Mouse (Mus musculus) liver, embryonic 14.5 days (tissue): ENCODE data around the gene Commd7.

Experiments
- CTCF ChIP-seq: IDR thresholded peaks from 2 replicates; pipeline ENCODE4 v1.5.1; 2016; ENCODE audit warnings: antibody characterized with exemption, low read depth, control low read depth
- EP300 ChIP-seq: IDR thresholded peaks from 2 replicates; pipeline ENCODE4 v1.6.1; 2016; ENCODE audit warnings: antibody characterized with exemption, low read depth

DNA sequence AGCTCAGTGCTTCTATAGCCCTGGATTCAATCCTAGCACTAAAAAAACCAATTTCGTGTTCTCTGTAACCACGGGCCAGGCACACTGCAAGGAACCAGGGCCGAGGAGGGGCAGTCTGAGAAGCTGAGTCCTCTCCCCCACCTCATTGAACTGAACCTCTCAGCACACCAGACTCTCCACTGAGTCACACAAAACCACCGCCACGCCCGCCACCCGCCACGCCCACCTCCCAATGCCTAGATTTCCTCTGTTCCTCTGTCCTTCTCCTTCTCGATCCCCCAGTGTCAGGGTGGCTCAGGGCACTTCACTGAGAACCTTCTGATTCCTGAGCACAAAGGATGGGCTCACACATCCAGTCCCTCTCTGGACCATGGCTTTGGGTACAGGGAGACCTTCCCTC is 59.5 kb downstream of the Commd7 start:
- TF ChIP-seq CTCF (no peak), EP300 (no peak)
